ENCODE assay signal across 13 mouse cellular contexts in genomic region chr5:148700240-148700639, GRCm38 (mm10).
DNase-seq lines count a peak whose midpoint lies in the region; ATAC-seq and TF ChIP-seq lines count a peak whose summit lies in the region.
"Had no signal": no experiment of that assay in that cellular context is flagged by ENCODE, and none has a peak within 500 bp of the region (broad histone marks: within the 10 kb centered on the region; RNA-seq: fewer than 3 reads in every experiment).

No protein-coding gene starts in this region.

- TF ChIP-seq CTCF in heart, adult 2 months (IDR thresholded peaks at IDR 0.05) = no peak

- no peak overlapping the region for H3K4me2 ChIP-seq in heart, embryonic 12.5 days
- no peak overlapping the region for H3K4me2 ChIP-seq in liver, embryonic 16.5 days (ENCODE audit: low read depth, low read length)
- H3K4me2 ChIP-seq in liver, embryonic 12.5 days = no peak overlapping the region
- H3K4me2 ChIP-seq in midbrain, embryonic 15.5 days = no peak overlapping the region
- H3K4me2 ChIP-seq: hindbrain, embryonic 13.5 days had no signal

- peak overlapping the region; percentile 49 for H3K27ac ChIP-seq in heart, adult 2 months
- no peak overlapping the region for H3K27ac ChIP-seq in heart, embryonic 12.5 days (ENCODE audit: poor library complexity, severe bottlenecking)
- 0 out of 2 replicates have a peak overlapping the region, but pooled peaks have one; percentile 22 for H3K27ac ChIP-seq in liver, embryonic 16.5 days (ENCODE audit: low read length)
- no peak overlapping the region for H3K27ac ChIP-seq in liver, embryonic 12.5 days
- no peak overlapping the region for H3K27ac ChIP-seq in midbrain, embryonic 15.5 days
- H3K27ac ChIP-seq: heart, embryonic 10.5 days; hindbrain, embryonic 13.5 days had no signal

- H3K79me2 ChIP-seq in heart, adult 2 months (replicated peaks; ENCODE audit: control insufficient read depth, insufficient read depth, low read length) = no peaks in the 10 kb centered on the region

- 51% methylated on average over 5 of the region's 5 CpGs for WGBS in heart, adult 2 months
- WGBS in heart, embryonic 12.5 days = 71% methylated on average over 5 of the region's 5 CpGs
- WGBS in liver, embryonic 16.5 days (ENCODE audit: insufficient replicate concordance) = 38% methylated on average over 5 of the region's 5 CpGs
- WGBS in liver, embryonic 12.5 days (ENCODE audit: insufficient replicate concordance) = 46% methylated on average over 5 of the region's 5 CpGs
- WGBS in midbrain, embryonic 15.5 days = 83% methylated on average over 5 of the region's 5 CpGs

- H3K9me3 ChIP-seq in heart, embryonic 12.5 days (replicated peaks) = no peaks in the 10 kb centered on the region
- H3K9me3 ChIP-seq in liver, embryonic 16.5 days (replicated peaks; ENCODE audit: control insufficient read depth, low read length) = no peaks in the 10 kb centered on the region
- no peaks in the 10 kb centered on the region for H3K9me3 ChIP-seq in liver, embryonic 12.5 days (replicated peaks)
- H3K9me3 ChIP-seq in midbrain, embryonic 15.5 days = no peaks in the 10 kb centered on the region
- H3K9me3 ChIP-seq: heart, embryonic 10.5 days; midbrain, embryonic 10.5 days had no signal

- no peak overlapping the region for H3K4me3 ChIP-seq in heart, adult 2 months
- H3K4me3 ChIP-seq in heart, embryonic 12.5 days = no peak overlapping the region
- no peak overlapping the region for H3K4me3 ChIP-seq in liver, embryonic 16.5 days (ENCODE audit: low read depth, low read length)
- H3K4me3 ChIP-seq in liver, embryonic 12.5 days = no peak overlapping the region
- H3K4me3 ChIP-seq in midbrain, embryonic 15.5 days = no peak overlapping the region
- H3K4me3 ChIP-seq: heart, embryonic 10.5 days; hindbrain, embryonic 13.5 days; midbrain, embryonic 10.5 days had no signal

- H3K36me3 ChIP-seq in heart, adult 2 months (ENCODE audit: control insufficient read depth, insufficient read depth, low read length) = no peaks in the 10 kb centered on the region
- no peaks in the 10 kb centered on the region for H3K36me3 ChIP-seq in heart, embryonic 12.5 days
- H3K36me3 ChIP-seq in liver, embryonic 16.5 days (ENCODE audit: control insufficient read depth, insufficient read depth) = no peaks in the 10 kb centered on the region
- no peaks in the 10 kb centered on the region for H3K36me3 ChIP-seq in liver, embryonic 12.5 days
- no peaks in the 10 kb centered on the region for H3K36me3 ChIP-seq in midbrain, embryonic 15.5 days (replicated peaks)
- H3K36me3 ChIP-seq: heart, embryonic 10.5 days; hindbrain, embryonic 13.5 days; midbrain, embryonic 10.5 days had no signal

- intact Hi-C loops in heart, adult 2 months (cut with DNase I) = loop anchor here (2.0 kb wide), 1 partner anchor 53 kb away; no protein-coding TSS in a partner anchor

- ATAC-seq in heart, embryonic 12.5 days (ENCODE audit: insufficient number of reproducible peaks, low FRiP score) = no peak
- ATAC-seq in liver, embryonic 16.5 days (ENCODE audit: low read depth) = no peak; the same call in 1 of the 2 replicates
- ATAC-seq in liver, embryonic 12.5 days = no peak
- ATAC-seq in activated CD4-positive, CD25-positive, alpha-beta regulatory T cell, adult 4 months = peak; percentile 59
- peak; percentile 83 for ATAC-seq in megakaryocyte progenitor cell, adult 5-6 weeks (replicated peaks; ENCODE audit: poor library complexity)
- ATAC-seq in midbrain, embryonic 15.5 days (replicated peaks) = no peak

- no peak for TF ChIP-seq POLR2A in heart, adult 2 months (IDR thresholded peaks at IDR 0.05; ENCODE audit: insufficient read depth, low read depth, low read length)

- H3K27me3 ChIP-seq in heart, adult 2 months (ENCODE audit: control insufficient read depth, insufficient read depth, low read length) = no peaks in the 10 kb centered on the region
- H3K27me3 ChIP-seq in heart, embryonic 12.5 days (replicated peaks) = no peaks in the 10 kb centered on the region
- H3K27me3 ChIP-seq in liver, embryonic 16.5 days (ENCODE audit: control insufficient read depth, insufficient read depth, low read depth, low read length) = no peaks in the 10 kb centered on the region
- H3K27me3 ChIP-seq in liver, embryonic 12.5 days (replicated peaks) = peaks cover 4% of the 10 kb centered on the region; the same call in 1 of the 2 replicates
- no peaks in the 10 kb centered on the region for H3K27me3 ChIP-seq in midbrain, embryonic 15.5 days (replicated peaks)
- H3K27me3 ChIP-seq: hindbrain, embryonic 13.5 days had no signal

- peak in 1 of 2 experiments; percentile 28 for DNase-seq in heart, adult 2 months
- DNase-seq in right cerebral cortex, adult 18-20 months = no peak
- DNase-seq: cerebellum, adult 9-10 months; lung, adult 2 months had no signal

- peak; percentile 90 for TF ChIP-seq EP300 in heart, adult 2 months (IDR thresholded peaks at IDR 0.05; ENCODE audit: insufficient read depth, low read depth, low read length)

- H3K9ac ChIP-seq in heart, adult 2 months (ENCODE audit: low read depth, low read length) = no peak overlapping the region
- no peak overlapping the region for H3K9ac ChIP-seq in heart, embryonic 12.5 days
- H3K9ac ChIP-seq in liver, embryonic 16.5 days (ENCODE audit: low read depth, low read length) = no peak overlapping the region
- H3K9ac ChIP-seq in liver, embryonic 12.5 days = no peak overlapping the region
- no peak overlapping the region for H3K9ac ChIP-seq in midbrain, embryonic 15.5 days
- H3K9ac ChIP-seq: hindbrain, embryonic 13.5 days had no signal

- peaks cover 12% of the 10 kb centered on the region for H3K4me1 ChIP-seq in heart, adult 2 months (ENCODE audit: control insufficient read depth, insufficient read depth, low read length)
- peaks cover 9% of the 10 kb centered on the region; the same call in 1 of the 2 replicates for H3K4me1 ChIP-seq in heart, embryonic 12.5 days (replicated peaks)
- no peaks in the 10 kb centered on the region for H3K4me1 ChIP-seq in liver, embryonic 16.5 days (ENCODE audit: control insufficient read depth, low read depth, low read length)
- H3K4me1 ChIP-seq in liver, embryonic 12.5 days = peaks cover 7% of the 10 kb centered on the region; the same call in 1 of the 2 replicates
- peaks cover 9% of the 10 kb centered on the region; the same call in 1 of the 2 replicates for H3K4me1 ChIP-seq in midbrain, embryonic 15.5 days

Comparison
In these comparisons a context has a peak if more than half of its experiments do, and no peak if none do; other contexts are left out.
1. H3K27ac ChIP-seq: peak in heart, adult 2 months (single experiment) and liver, embryonic 16.5 days (single experiment); none in heart, embryonic 12.5 days (single experiment), liver, embryonic 12.5 days (single experiment) and midbrain, embryonic 15.5 days (single experiment).
2. ATAC-seq: peak in activated CD4-positive, CD25-positive, alpha-beta regulatory T cell, adult 4 months (single experiment) and megakaryocyte progenitor cell, adult 5-6 weeks (single experiment); none in heart, embryonic 12.5 days (single experiment), liver, embryonic 16.5 days (single experiment), liver, embryonic 12.5 days (single experiment) and midbrain, embryonic 15.5 days (single experiment).